Mouse (Mus musculus): Measurements from ENCODE around the gene Prpf40b. TPM values are rescaled to one million over a fixed set of nuclear protein-coding genes. Genes with fewer than 3 reads are reported as not detected.
A peak's percentile ranks its signal among the peaks of the same experiment; 100 is the strongest.

The Prpf40b gene
- polyA plus RNA-seq, 1 experiment from 2014 or later: 115 TPM

GRCm38 (mm10) chr15:99259167-99259729 lies 35.6 kb upstream of the Prpf40b start:
- ATAC-seq (replicated peaks): no peak; the same call in 1 of the 2 replicates
- no peak overlapping the region for H3K27ac ChIP-seq (replicated peaks)

GRCm38 (mm10) chr15:99259730-99260252 lies 35.1 kb upstream of the Prpf40b start:
- no peaks in the 10 kb centered on the region for H3K9me3 ChIP-seq
- H3K4me3 ChIP-seq: peak overlapping the region; percentile 8; the same call in 1 of the 2 replicates
- no peak; the same call in 1 of the 2 replicates for ATAC-seq (replicated peaks)
- H3K27ac ChIP-seq (replicated peaks): peak overlapping the region; percentile 34
- peaks cover 8% of the 10 kb centered on the region for H3K4me1 ChIP-seq
- no peaks in the 10 kb centered on the region for H3K27me3 ChIP-seq
- 4% methylated on average over 9 of the region's 10 CpGs for WGBS
- H3K4me2 ChIP-seq (replicated peaks): peak overlapping the region; percentile 37
- no peaks in the 10 kb centered on the region for H3K36me3 ChIP-seq
- H3K9ac ChIP-seq (replicated peaks): no peak overlapping the region

More at GRCm38 (mm10) chr15:99259167-99259729, 35.6 kb upstream of the Prpf40b start:
- Histone ChIP-seq H3K9me3 (no peaks in the 10 kb centered on the region), H3K4me1 (peaks cover 8% of the 10 kb centered on the region), H3K9ac (replicated peaks) (no peak overlapping the region), H3K4me2 (replicated peaks) (peak overlapping the region; percentile 30), H3K27me3 (no peaks in the 10 kb centered on the region), H3K4me3 (no peak overlapping the region), H3K36me3 (no peaks in the 10 kb centered on the region)
- WGBS: 70% methylated on average over 8 of the region's 8 CpGs

- Histone ChIP-seq H3K9me3 (no peaks in the 10 kb centered on the region), H3K36me3 (no peaks in the 10 kb centered on the region), H3K27me3 (no peaks in the 10 kb centered on the region), H3K4me3 (no peak overlapping the region), H3K9ac (replicated peaks) (no peak overlapping the region), H3K4me2 (replicated peaks) (no peak overlapping the region), H3K4me1 (peaks cover 8% of the 10 kb centered on the region), H3K27ac (replicated peaks) (no peak overlapping the region)
- WGBS: 33% methylated on average over 10 of the region's 10 CpGs
- no peak for ATAC-seq (replicated peaks)
These were observed 32.2 kb upstream of the Prpf40b start for GRCm38 (mm10) chr15:99262702-99263101.

- Histone ChIP-seq H3K27me3 (no peaks in the 10 kb centered on the region), H3K9ac (replicated peaks) (no peak overlapping the region), H3K4me2 (replicated peaks) (no peak overlapping the region), H3K9me3 (no peaks in the 10 kb centered on the region), H3K4me1 (peaks cover 6% of the 10 kb centered on the region), H3K27ac (replicated peaks) (no peak overlapping the region), H3K4me3 (no peak overlapping the region), H3K36me3 (no peaks in the 10 kb centered on the region)
- no peak for ATAC-seq (replicated peaks)
- 74% methylated on average over 2 of the region's 2 CpGs for WGBS
These were observed 30.5 kb upstream of the Prpf40b start for GRCm38 (mm10) chr15:99264363-99264762.

- ATAC-seq (replicated peaks): 0 out of 2 replicates have a peak, but pooled peaks have one; percentile 19
- H3K4me3 ChIP-seq: no peak overlapping the region
- no peak overlapping the region for H3K27ac ChIP-seq (replicated peaks)
- no peaks in the 10 kb centered on the region for H3K27me3 ChIP-seq
- H3K9ac ChIP-seq (replicated peaks): no peak overlapping the region
- no peaks in the 10 kb centered on the region for H3K4me1 ChIP-seq
- 18% methylated on average over 4 of the region's 4 CpGs for WGBS
- no peaks in the 10 kb centered on the region for H3K9me3 ChIP-seq
- H3K4me2 ChIP-seq (replicated peaks): no peak overlapping the region
- no peaks in the 10 kb centered on the region for H3K36me3 ChIP-seq
These were observed 29.2 kb upstream of the Prpf40b start for GRCm38 (mm10) chr15:99265679-99266078.

GRCm38 (mm10) chr15:99276095-99276494 lies 18.8 kb upstream of the Prpf40b start:
- WGBS: 87% methylated on average over 8 of the region's 8 CpGs
- no peak for ATAC-seq (replicated peaks)

GRCm38 (mm10) chr15:99278271-99278670 lies 16.6 kb upstream of the Prpf40b start:
- 82% methylated on average over 7 of the region's 7 CpGs for WGBS
- Histone ChIP-seq H3K4me3 (no peak overlapping the region), H3K36me3 (no peaks in the 10 kb centered on the region), H3K4me2 (replicated peaks) (no peak overlapping the region), H3K27ac (replicated peaks) (no peak overlapping the region), H3K27me3 (no peaks in the 10 kb centered on the region), H3K9ac (replicated peaks) (no peak overlapping the region), H3K9me3 (no peaks in the 10 kb centered on the region), H3K4me1 (no peaks in the 10 kb centered on the region)
- ATAC-seq (replicated peaks): no peak

More at GRCm38 (mm10) chr15:99276095-99276494, 18.8 kb upstream of the Prpf40b start:
- no peak overlapping the region for H3K4me3 ChIP-seq
- H3K27me3 ChIP-seq: no peaks in the 10 kb centered on the region
- no peaks in the 10 kb centered on the region for H3K4me1 ChIP-seq
- H3K9me3 ChIP-seq: no peaks in the 10 kb centered on the region
- no peaks in the 10 kb centered on the region for H3K36me3 ChIP-seq
- H3K9ac ChIP-seq (replicated peaks): no peak overlapping the region
- H3K27ac ChIP-seq (replicated peaks): no peak overlapping the region
- H3K4me2 ChIP-seq (replicated peaks): no peak overlapping the region

GRCm38 (mm10) chr15:99283456-99283855 lies 11.4 kb upstream of the Prpf40b start:
- H3K4me3 ChIP-seq: no peak overlapping the region

GRCm38 (mm10) chr15:99284527-99285188 lies 10.2 kb upstream of the Prpf40b start:
- no peak for ATAC-seq (replicated peaks)
- H3K4me1 ChIP-seq: no peaks in the 10 kb centered on the region
- no peaks in the 10 kb centered on the region for H3K27me3 ChIP-seq
- no peak overlapping the region for H3K9ac ChIP-seq (replicated peaks)
- H3K36me3 ChIP-seq: no peaks in the 10 kb centered on the region
- no peak overlapping the region for H3K4me3 ChIP-seq
- H3K27ac ChIP-seq (replicated peaks): no peak overlapping the region
- H3K4me2 ChIP-seq (replicated peaks): no peak overlapping the region
- no peaks in the 10 kb centered on the region for H3K9me3 ChIP-seq
- 50% methylated on average over 14 of the region's 14 CpGs for WGBS

More at GRCm38 (mm10) chr15:99283456-99283855, 11.4 kb upstream of the Prpf40b start:
- Histone ChIP-seq H3K27ac (replicated peaks) (no peak overlapping the region), H3K27me3 (no peaks in the 10 kb centered on the region), H3K4me1 (no peaks in the 10 kb centered on the region), H3K4me2 (replicated peaks) (no peak overlapping the region), H3K9ac (replicated peaks) (no peak overlapping the region), H3K36me3 (no peaks in the 10 kb centered on the region), H3K9me3 (no peaks in the 10 kb centered on the region)
- no peak for ATAC-seq (replicated peaks)
- WGBS: 70% methylated on average over 10 of the region's 10 CpGs

GRCm38 (mm10) chr15:99285189-99285535 lies 9.7 kb upstream of the Prpf40b start:
- no peaks in the 10 kb centered on the region for H3K9me3 ChIP-seq
- no peak overlapping the region for H3K4me2 ChIP-seq (replicated peaks)
- no peak overlapping the region for H3K9ac ChIP-seq (replicated peaks)
- ATAC-seq (replicated peaks): no peak
- no peak overlapping the region for H3K27ac ChIP-seq (replicated peaks)
- H3K4me1 ChIP-seq: no peaks in the 10 kb centered on the region
- WGBS: 57% methylated on average over 8 of the region's 8 CpGs
- no peaks in the 10 kb centered on the region for H3K27me3 ChIP-seq
- H3K4me3 ChIP-seq: no peak overlapping the region
- no peaks in the 10 kb centered on the region for H3K36me3 ChIP-seq

GRCm38 (mm10) chr15:99290586-99290985 lies 4.3 kb upstream of the Prpf40b start:
- 93% methylated on average over 11 of the region's 11 CpGs for WGBS
- H3K36me3 ChIP-seq: no peaks in the 10 kb centered on the region

GRCm38 (mm10) chr15:99294287-99294686 lies 600 bp upstream of the Prpf40b start:
- no peak for ATAC-seq (replicated peaks)
- 26% methylated on average over 16 of the region's 16 CpGs for WGBS
- Histone ChIP-seq H3K4me2 (replicated peaks) (peak overlapping the region; percentile 54), H3K27ac (replicated peaks) (peak overlapping the region; percentile 90), H3K36me3 (no peaks in the 10 kb centered on the region), H3K4me3 (peak overlapping the region; percentile 70), H3K4me1 (peaks cover 23% of the 10 kb centered on the region), H3K27me3 (no peaks in the 10 kb centered on the region), H3K9me3 (no peaks in the 10 kb centered on the region), H3K9ac (replicated peaks) (peak overlapping the region; percentile 62)

More at GRCm38 (mm10) chr15:99290586-99290985, 4.3 kb upstream of the Prpf40b start:
- no peak for ATAC-seq (replicated peaks)
- Histone ChIP-seq H3K27me3 (no peaks in the 10 kb centered on the region), H3K4me2 (replicated peaks) (no peak overlapping the region), H3K9me3 (no peaks in the 10 kb centered on the region), H3K4me3 (no peak overlapping the region), H3K4me1 (peaks cover 7% of the 10 kb centered on the region), H3K9ac (replicated peaks) (no peak overlapping the region), H3K27ac (replicated peaks) (no peak overlapping the region)

Data from forebrain, embryonic 15.5 days (tissue).